Mouse (Mus musculus): ENCODE data around the gene Ighmbp2.

The Ighmbp2 gene

DNA sequence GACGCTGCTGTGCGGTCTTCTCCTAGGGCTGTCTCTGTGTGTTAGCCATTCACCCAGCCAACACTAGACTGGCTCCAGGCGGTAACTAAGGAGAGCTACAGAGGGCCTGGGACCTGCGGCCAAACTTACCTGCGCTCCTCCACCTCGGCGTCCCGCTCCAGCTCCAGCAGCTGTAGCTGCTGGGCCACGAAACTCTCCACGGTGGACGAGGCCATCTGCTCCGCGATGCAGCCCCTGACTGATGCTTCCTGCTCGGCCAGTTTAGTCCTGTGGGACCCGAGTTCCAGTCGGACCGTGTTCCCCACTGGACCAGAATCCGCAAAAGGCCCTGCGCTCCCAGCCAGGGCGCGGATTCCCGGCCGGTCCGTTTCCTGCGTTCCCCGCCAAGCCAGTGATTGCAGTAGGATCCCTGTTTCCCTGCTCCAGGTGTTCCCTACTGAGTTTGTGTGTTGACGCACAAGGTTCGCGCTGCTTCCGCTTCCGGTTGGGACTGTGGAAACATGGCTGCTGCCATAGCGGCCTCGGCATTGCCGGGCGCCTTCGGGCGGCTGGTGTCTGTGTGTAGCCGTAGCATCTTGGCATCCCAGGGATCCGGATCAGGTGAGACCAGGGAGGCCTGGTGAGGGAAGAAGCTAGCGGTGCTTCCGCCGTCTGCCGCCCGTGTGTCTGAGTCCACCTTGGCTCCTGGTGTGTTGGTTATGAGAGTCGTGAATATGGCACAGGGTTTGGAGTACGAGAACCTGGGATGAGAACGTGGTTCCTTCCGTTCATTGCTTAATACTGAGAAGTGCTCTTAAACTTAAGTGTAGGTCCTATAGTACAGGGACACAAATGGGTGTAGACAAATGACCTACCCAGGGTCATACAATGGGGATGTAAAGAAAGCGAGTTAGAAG lies at the start of gene Ighmbp2, which contains the start of gene Mrpl21:
Gene Ighmbp2, minus strand, starts transcription at position 446 of the 896 bp plus-strand sequence.
Gene Mrpl21, plus strand, starts transcription at position 330 of the 896 bp plus-strand sequence.
- peak; percentile 86 for DNase-seq

- DNase-seq = no peak
Observed at GRCm38 (mm10) chr19:3326479-3327047, 43.7 kb upstream of the Ighmbp2 start.

DNA sequence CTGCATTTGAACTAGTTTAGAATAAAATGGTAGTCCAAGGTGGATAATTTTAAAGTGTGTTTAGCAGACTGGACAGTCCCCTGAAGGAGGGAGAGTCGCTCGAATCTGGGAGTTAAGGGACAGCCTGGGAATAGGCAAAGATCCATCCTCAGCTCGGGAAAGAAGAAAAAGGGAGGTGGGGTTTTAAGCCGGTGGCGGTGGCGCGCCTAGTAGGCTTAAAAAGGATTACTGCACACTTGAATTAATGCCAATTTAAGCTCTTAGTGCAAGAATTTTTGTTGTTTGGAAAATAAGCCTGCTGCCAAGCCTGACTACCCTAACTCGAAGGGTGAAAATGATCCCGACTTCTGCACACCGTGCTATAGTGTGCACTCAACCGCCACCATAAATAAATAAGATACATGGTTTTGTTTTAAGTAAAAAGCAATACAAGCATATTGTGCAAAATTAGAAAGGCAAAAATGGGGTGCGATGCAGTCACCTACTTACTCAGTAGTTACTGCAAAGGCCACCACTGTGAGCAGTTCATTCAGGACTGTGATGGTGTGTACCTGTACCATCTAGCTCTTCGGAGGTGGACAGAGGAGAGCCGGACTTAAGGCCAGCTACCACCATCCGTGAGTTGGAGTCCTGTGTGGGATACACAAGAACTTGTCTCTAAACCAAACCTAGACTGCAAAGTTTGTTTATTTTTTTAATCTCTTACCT lies 43.1 kb upstream of the Ighmbp2 start:
- no peak for DNase-seq

- DNase-seq = peak; percentile 71
Observed at GRCm38 (mm10) chr19:3324931-3325711, 42.3 kb upstream of the Ighmbp2 start.

DNA sequence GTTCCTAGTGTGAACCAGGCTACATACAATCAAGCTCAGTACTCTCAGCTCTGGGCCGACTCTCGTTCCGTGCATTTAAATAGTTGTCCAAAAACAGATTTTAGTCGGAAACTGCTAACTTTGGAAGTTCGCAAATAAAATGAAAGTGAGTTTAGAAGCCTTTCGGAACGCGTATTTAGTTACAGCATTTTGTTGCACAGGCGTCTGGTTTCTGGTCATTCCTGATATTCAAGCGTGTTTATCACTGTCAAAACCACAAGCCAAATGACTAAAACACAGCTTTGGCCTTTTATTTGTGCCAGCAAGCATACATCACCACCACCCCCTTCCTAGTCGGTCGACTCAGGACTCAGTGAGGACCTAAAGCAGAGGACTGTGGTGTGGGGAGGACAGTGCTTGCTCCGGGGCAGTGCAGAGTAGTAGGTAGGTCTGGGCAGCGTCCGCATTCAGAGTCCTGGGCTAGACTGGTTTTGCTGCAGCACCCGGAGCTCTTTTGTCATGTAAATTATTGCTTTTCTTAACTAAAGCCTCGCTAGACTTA lies 41.5 kb upstream of the Ighmbp2 start:
- DNase-seq = no peak

DNA sequence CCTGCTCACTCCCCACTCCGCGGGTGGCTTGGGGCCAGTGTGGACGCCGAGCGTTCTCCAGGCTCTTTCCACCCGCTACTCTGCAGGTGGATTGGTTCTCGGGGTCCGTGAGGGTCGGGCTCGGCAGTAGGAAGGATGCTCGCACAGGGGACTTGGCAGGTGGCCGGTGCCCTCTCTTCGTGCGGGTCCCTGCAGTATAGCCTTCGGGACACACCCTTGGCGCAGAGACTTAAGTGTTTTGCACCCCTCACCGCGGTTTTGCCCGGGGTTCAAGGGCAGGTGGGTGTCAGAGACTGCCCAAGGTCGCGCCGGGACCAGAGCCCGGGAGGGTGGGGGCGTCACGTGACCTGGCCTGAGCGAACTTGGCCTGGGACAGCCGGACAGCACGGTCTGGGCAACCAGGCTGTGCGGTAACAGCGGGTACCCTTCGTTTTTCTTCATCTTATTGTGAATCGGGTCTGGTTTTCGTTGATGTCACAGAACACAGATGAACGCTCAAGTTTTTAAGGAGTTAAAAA lies 41.0 kb upstream of the Ighmbp2 start:
- peak; percentile 42 for DNase-seq

DNA sequence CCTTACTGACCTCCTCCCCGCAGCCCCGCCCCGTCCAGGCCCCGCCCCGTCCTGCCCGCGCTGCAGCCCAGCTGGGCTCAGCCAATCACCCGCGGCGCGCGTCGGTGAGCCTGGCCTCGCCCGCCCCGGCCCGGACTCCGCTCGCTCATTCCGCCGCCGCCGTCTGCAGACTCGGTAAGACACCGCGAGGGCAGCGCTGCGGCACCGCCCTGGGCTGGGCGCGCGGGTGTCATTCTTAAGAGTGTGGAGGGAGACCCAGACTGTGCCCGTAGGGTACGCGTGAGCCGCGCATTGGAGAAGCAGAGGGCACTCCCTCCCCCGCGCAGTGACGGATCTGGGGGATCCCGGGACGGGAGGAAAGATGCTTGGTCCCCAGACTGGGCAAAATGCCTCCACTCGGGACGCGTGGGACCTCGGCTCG lies 40.4 kb upstream of the Ighmbp2 start:
- peak; percentile 74 for DNase-seq

DNA sequence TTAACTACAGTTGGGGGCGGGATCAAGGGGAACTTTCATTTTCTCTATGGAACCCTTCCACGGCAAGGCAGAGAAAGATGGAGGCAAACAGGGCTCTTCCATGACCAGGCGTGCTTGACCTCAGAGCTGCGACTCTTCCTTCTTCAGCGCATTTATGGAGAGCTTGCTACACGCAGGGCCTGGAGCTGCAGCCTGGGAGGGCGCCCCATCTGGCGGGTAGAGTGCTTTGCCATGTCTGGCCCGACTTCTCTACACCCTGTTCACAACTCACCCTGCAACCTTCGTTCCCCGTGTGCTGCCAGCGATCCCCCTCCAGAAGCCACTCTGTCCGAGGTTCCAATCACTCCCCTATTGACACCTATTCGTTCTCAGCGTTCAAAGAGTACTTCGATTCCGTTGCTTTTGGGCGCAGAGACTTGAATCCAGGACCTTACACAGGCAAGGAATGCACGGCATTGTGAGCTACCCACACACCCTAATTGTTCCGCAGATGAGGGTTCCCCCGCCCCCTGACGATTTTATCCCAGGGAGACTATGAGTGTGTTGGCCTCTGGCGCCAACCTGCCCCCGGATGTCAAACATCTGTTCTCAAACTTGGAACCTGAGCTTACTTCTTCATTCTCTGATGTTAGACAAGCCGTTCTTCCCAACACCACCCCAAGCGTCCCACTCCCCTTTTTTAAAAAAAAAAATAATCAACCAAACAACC lies 39.6 kb upstream of the Ighmbp2 start, which contains the start of gene Cpt1a:
Gene Cpt1a, plus strand, starts transcription at position 74 of the 709 bp plus-strand sequence.
- DNase-seq = peak; percentile 51

DNA sequence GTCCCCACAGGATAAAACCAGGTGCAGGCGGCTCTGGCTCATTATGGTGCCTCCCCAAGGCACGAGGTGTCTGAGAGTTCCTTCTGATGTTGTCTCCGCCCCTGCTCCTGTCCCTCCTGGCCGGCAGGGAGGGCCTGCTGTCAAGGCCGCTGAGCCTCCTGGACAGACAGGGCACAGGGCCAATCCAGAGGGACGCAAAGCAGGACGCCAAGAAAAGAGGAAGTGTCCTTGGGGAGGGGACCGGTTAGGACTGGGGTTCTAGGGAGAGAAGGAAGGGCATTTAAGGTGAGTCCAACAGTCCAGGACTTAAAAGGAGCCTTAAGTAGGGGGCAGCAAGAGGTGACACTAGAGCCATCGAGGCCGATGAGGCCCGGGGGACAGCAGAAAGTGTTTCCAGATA lies 38.8 kb upstream of the Ighmbp2 start:
- DNase-seq = peak; percentile 38

DNA sequence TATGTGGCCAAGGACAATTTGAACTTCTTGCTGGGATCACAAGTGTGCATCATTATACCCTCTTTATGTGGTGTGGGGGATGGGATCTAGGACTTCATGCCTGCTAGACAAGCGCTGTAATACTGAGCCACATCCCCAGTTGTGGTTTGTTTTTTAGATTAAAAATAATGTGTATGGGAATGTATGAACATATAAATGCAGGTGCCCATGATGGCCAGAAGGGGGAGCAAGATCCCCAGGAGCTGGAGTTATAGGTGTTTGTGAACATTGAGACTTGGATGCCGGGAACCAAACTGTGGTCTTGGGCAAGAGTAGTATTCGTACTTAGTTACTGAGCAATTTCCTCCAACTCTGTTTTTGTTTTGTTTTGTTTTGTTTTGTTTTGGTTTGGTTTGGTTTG lies 38.0 kb upstream of the Ighmbp2 start:
- no peak for DNase-seq

- no peak for DNase-seq
Observed at GRCm38 (mm10) chr19:3320086-3320485, 37.3 kb upstream of the Ighmbp2 start.

DNA sequence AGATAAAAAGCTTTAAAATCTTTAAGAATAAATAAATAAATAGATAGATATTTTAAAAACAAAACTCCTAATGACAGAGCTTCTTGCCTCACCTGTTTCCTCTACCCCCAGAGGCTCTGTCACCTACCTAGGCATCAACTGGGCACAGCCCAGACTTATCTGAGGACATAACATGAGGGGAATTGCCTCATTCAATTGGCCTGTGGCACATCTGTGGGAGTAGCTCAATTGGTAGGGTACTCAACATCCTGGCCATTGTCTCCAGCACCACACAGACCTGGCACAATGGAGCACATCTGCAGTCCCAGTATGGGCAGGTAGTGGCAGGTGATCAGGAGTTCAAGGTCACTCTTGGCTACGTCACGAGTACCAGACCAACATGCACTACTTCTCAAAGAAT lies 36.5 kb upstream of the Ighmbp2 start:
- DNase-seq = no peak

GRCm38 (mm10) chr19:3307175-3307949 lies 24.5 kb upstream of the Ighmbp2 start:
- no peak for DNase-seq

DNA sequence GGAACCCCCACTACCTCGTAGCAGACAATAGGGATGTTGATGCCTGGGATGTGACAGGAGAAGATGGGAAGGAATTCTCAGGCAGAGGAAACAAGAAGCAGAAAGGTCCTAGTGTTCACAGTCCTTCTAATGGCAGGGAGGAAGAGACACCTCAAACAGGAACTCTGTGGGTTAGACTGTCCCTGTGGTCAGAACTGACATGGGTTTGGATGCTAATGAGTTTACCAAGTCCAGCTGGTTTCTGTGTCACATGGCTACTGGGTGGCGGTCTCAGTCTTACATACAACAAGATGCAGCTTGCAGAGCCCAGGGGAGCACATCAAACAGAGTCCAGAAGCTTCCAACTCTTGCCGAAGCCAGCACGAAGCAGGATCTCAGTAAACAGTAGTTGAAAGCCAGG lies 21.2 kb upstream of the Ighmbp2 start:
- DNase-seq = no peak

GRCm38 (mm10) chr19:3297775-3298174 lies 15.0 kb upstream of the Ighmbp2 start:
- no peak for DNase-seq

- DNase-seq = no peak
Observed at GRCm38 (mm10) chr19:3297034-3297433, 14.2 kb upstream of the Ighmbp2 start.

GRCm38 (mm10) chr19:3295245-3295644 lies 12.4 kb upstream of the Ighmbp2 start:
- no peak for DNase-seq

DNA sequence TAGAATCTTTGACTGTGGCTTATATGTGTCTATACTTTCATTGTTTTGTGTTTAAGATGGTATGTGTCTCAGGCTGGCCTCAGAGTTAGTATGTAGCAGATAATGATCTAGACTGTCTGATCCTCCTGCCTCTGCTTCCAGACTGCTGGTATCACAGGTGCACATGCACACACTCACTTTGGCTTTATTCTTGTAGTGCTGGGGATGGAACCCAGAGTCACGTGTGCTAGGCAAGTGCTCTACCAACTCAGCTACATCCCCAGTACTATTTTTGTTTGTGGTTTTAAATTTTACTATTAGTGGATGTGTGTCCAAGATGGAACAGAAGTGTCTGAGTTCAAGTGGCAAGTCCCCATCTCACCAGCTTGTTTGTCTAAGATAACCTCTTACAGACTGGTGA lies 10.2 kb upstream of the Ighmbp2 start:
- DNase-seq = no peak

- peak; percentile 55 for DNase-seq
Observed at GRCm38 (mm10) chr19:3292028-3292427, 9.2 kb upstream of the Ighmbp2 start.

GRCm38 (mm10) chr19:3289006-3289405 lies 6.2 kb upstream of the Ighmbp2 start:
- DNase-seq = no peak

GRCm38 (mm10) chr19:3281886-3282285 lies 931 bp downstream of the Ighmbp2 start:
- no peak for DNase-seq
